Mouse (Mus musculus): ENCODE results near the gene Defb30. TPM values are rescaled to one million over a fixed set of nuclear protein-coding genes. Genes with fewer than 3 reads are reported as not detected.

Defb30 gene
- polyA plus RNA-seq, 1 experiment from 2014 or later: not detected

DNA sequence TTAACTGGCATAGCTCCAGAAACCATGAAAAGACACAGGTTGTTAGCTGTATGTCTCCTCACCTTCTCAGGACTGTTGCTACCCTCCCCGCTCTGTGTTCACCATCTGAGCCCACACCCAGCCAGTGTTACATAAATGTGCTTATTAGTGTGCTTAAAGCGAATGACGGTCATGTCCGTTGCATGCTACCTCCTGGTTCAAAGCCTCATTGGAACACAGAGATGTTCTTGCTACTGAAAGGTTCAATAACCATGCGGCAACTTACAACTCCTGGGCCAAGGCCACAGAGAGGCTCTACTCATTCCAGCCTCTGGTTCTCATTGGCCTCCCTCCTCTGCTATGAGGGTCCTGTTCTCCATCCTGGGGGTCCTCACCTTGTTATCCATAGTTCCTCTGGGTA is 38.3 kb downstream of the Defb30 start, which contains the start of gene Defb43:
Defb43 (plus strand) TSS at position 301 of the 400 bp plus-strand sequence.
- 92% methylated on average over 5 of the region's 5 CpGs for WGBS
- no peak within 1 kb of the TSS for H3K9ac ChIP-seq (ENCODE audit: low read length)
- DNase-seq (ENCODE audit: low spot score): no peak
- no peaks in the 10 kb centered on the region for H3K27me3 ChIP-seq (ENCODE audit: control insufficient read depth, insufficient read depth, low read length)
- no peak within 1 kb of the TSS for H3K27ac ChIP-seq (replicated peaks)
- H3K4me3 ChIP-seq (ENCODE audit: low read depth, low read length): no peak within 1 kb of the TSS
- 0 out of 2 replicates have a peak, but pooled peaks cover 2% of the 10 kb centered on the region for H3K9me3 ChIP-seq (ENCODE audit: control insufficient read depth, low read length)
- no peaks in the 10 kb centered on the region for H3K4me1 ChIP-seq (replicated peaks; ENCODE audit: control insufficient read depth, insufficient read depth)
- TF ChIP-seq EP300 (optimal IDR thresholded peaks at IDR 0.05) (no peak), CTCF (IDR thresholded peaks at IDR 0.05; ENCODE audit: low read depth) (no peak)
- ATAC-seq (ENCODE audit: low FRiP score, low TSS enrichment): no peak
- no peak within 1 kb of the TSS for H3K4me2 ChIP-seq (replicated peaks; ENCODE audit: low read depth)
- H3K36me3 ChIP-seq (ENCODE audit: control insufficient read depth, insufficient read depth, low read length): no peaks in the 10 kb centered on the region

DNA sequence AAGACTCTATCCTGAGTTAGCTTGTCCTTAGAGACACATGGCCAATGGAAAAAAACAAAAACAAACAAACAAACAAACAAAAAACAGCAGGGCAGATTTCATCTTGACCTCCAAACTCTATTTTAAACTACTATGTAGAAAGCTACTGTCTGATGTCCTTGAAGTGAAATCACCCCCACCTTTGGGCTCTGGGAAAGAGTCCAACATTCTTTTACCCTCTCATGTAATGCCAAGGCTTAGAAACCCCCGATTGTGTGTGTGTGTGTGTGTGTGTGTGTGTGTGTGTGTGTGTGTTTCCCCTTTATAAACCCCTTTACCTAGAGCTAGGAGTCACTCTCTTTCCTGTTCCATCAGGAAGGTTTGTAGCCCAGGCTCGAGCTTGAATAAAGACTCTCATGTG is 47.2 kb downstream of the Defb30 start:
- H3K27me3 ChIP-seq (ENCODE audit: control insufficient read depth, insufficient read depth, low read length): no peaks in the 10 kb centered on the region
- no peak for TF ChIP-seq EP300 (optimal IDR thresholded peaks at IDR 0.05)
- TF ChIP-seq CTCF (IDR thresholded peaks at IDR 0.05; ENCODE audit: low read depth): no peak
- H3K9ac ChIP-seq (ENCODE audit: low read length): no peak overlapping the region
- ATAC-seq (ENCODE audit: low FRiP score, low TSS enrichment) (no peak), DNase-seq (ENCODE audit: low spot score) (no peak)
- no peaks in the 10 kb centered on the region for H3K9me3 ChIP-seq (ENCODE audit: control insufficient read depth, low read length)
- no peak overlapping the region for H3K27ac ChIP-seq (replicated peaks)
- 52% methylated on average over 2 of the region's 2 CpGs for WGBS
- H3K36me3 ChIP-seq (ENCODE audit: control insufficient read depth, insufficient read depth, low read length): no peaks in the 10 kb centered on the region
- H3K4me2 ChIP-seq (replicated peaks; ENCODE audit: low read depth): no peak overlapping the region
- H3K4me3 ChIP-seq (ENCODE audit: low read depth, low read length): no peak overlapping the region
- no peaks in the 10 kb centered on the region for H3K4me1 ChIP-seq (replicated peaks; ENCODE audit: control insufficient read depth, insufficient read depth)

GRCm38 (mm10) chr14:62998977-62999376 is 50.8 kb downstream of the Defb30 start:
- Histone ChIP-seq H3K4me2 (replicated peaks; ENCODE audit: low read depth) (no peak overlapping the region), H3K27me3 (ENCODE audit: control insufficient read depth, insufficient read depth, low read length) (no peaks in the 10 kb centered on the region), H3K4me1 (replicated peaks; ENCODE audit: control insufficient read depth, insufficient read depth) (no peaks in the 10 kb centered on the region), H3K27ac (replicated peaks) (no peak overlapping the region), H3K4me3 (ENCODE audit: low read depth, low read length) (no peak overlapping the region), H3K36me3 (ENCODE audit: control insufficient read depth, insufficient read depth, low read length) (no peaks in the 10 kb centered on the region), H3K9me3 (ENCODE audit: control insufficient read depth, low read length) (no peaks in the 10 kb centered on the region), H3K9ac (ENCODE audit: low read length) (no peak overlapping the region)
- TF ChIP-seq CTCF (IDR thresholded peaks at IDR 0.05; ENCODE audit: low read depth): no peak
- TF ChIP-seq EP300 (optimal IDR thresholded peaks at IDR 0.05): no peak
- ATAC-seq (ENCODE audit: low FRiP score, low TSS enrichment): no peak
- DNase-seq (ENCODE audit: low spot score): no peak
- 86% methylated on average over 4 of the region's 4 CpGs for WGBS

DNA sequence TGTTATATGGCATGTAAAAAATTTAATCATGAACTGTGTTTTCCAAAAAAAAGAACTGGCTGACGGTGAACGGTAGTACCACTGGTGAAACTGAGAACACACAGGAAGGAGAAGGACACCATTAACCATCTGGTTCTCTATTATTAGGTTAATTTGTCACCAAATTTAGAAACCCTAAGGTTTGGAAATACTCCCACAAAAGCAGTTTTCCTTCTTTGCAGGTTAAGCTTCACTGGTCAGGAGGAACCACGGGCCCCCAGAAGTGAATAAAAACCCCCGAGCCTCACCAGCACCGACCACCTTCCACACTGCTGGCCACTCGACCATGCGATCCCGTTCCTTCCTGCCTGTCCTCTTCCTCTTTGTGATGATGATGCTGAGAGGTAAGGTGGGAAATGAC is 52.0 kb downstream of the Defb30 start, which contains the start of gene Defb47:
Defb47 (plus strand) TSS at position 301 of the 400 bp plus-strand sequence.
- WGBS: 85% methylated on average over 8 of the region's 8 CpGs

GRCm38 (mm10) chr14:62991849-62992510 is 57.8 kb downstream of the Defb30 start:
- Histone ChIP-seq H3K36me3 (ENCODE audit: control insufficient read depth, insufficient read depth, low read length) (no peaks in the 10 kb centered on the region), H3K9ac (ENCODE audit: low read length) (no peak overlapping the region), H3K4me2 (replicated peaks; ENCODE audit: low read depth) (no peak overlapping the region), H3K4me1 (replicated peaks; ENCODE audit: control insufficient read depth, insufficient read depth) (no peaks in the 10 kb centered on the region), H3K4me3 (ENCODE audit: low read depth, low read length) (no peak overlapping the region), H3K9me3 (ENCODE audit: control insufficient read depth, low read length) (no peaks in the 10 kb centered on the region), H3K27me3 (ENCODE audit: control insufficient read depth, insufficient read depth, low read length) (no peaks in the 10 kb centered on the region), H3K27ac (replicated peaks) (no peak overlapping the region)
- DNase-seq (ENCODE audit: low spot score): no peak
- TF ChIP-seq EP300 (optimal IDR thresholded peaks at IDR 0.05) (no peak), CTCF (IDR thresholded peaks at IDR 0.05; ENCODE audit: low read depth) (no peak)
- no peak for ATAC-seq (ENCODE audit: low FRiP score, low TSS enrichment)
- 66% methylated on average over 7 of the region's 7 CpGs for WGBS

More for the DNA sequence above, 52.0 kb downstream of the Defb30 start, which contains the start of gene Defb47:
- DNase-seq (ENCODE audit: low spot score) (no peak), ATAC-seq (ENCODE audit: low FRiP score, low TSS enrichment) (no peak)
- H3K4me3 ChIP-seq (ENCODE audit: low read depth, low read length): no peak within 1 kb of the TSS
- no peaks in the 10 kb centered on the region for H3K4me1 ChIP-seq (replicated peaks; ENCODE audit: control insufficient read depth, insufficient read depth)
- H3K27ac ChIP-seq (replicated peaks): no peak within 1 kb of the TSS
- no peak within 1 kb of the TSS for H3K4me2 ChIP-seq (replicated peaks; ENCODE audit: low read depth)
- TF ChIP-seq CTCF (IDR thresholded peaks at IDR 0.05; ENCODE audit: low read depth) (no peak), EP300 (optimal IDR thresholded peaks at IDR 0.05) (no peak)
- no peaks in the 10 kb centered on the region for H3K9me3 ChIP-seq (ENCODE audit: control insufficient read depth, low read length)
- H3K27me3 ChIP-seq (ENCODE audit: control insufficient read depth, insufficient read depth, low read length): no peaks in the 10 kb centered on the region
- no peak within 1 kb of the TSS for H3K9ac ChIP-seq (ENCODE audit: low read length)
- H3K36me3 ChIP-seq (ENCODE audit: control insufficient read depth, insufficient read depth, low read length): no peaks in the 10 kb centered on the region

DNA sequence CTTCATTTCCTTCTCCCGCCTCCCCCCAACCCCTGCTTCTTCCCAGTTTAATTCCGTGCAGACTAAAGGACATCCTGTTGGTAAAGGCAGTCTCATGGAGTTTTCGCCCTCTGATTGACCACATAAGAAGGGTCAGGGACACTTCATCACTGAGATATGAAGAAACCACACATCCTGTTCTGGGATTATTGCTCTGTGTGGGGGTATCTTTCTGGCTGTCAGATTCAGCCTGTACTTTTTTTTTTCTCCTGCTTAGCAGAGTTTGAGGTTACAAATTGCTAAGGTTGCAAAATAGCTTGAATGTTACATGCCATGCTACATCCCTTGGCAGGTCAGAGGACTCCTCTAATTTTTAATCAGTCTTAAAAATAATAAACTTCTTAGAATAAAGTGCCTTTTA is 58.5 kb downstream of the Defb30 start:
- no peaks in the 10 kb centered on the region for H3K9me3 ChIP-seq (ENCODE audit: control insufficient read depth, low read length)
- no peak overlapping the region for H3K4me2 ChIP-seq (replicated peaks; ENCODE audit: low read depth)
- no peak overlapping the region for H3K27ac ChIP-seq (replicated peaks)
- no peaks in the 10 kb centered on the region for H3K36me3 ChIP-seq (ENCODE audit: control insufficient read depth, insufficient read depth, low read length)
- H3K27me3 ChIP-seq (ENCODE audit: control insufficient read depth, insufficient read depth, low read length): no peaks in the 10 kb centered on the region
- H3K9ac ChIP-seq (ENCODE audit: low read length): no peak overlapping the region
- no peak for ATAC-seq (ENCODE audit: low FRiP score, low TSS enrichment)
- no peaks in the 10 kb centered on the region for H3K4me1 ChIP-seq (replicated peaks; ENCODE audit: control insufficient read depth, insufficient read depth)
- WGBS: 63% methylated on average over 3 of the region's 3 CpGs
- H3K4me3 ChIP-seq (ENCODE audit: low read depth, low read length): no peak overlapping the region
- no peak for DNase-seq (ENCODE audit: low spot score)
- TF ChIP-seq EP300 (optimal IDR thresholded peaks at IDR 0.05): no peak
- TF ChIP-seq CTCF (IDR thresholded peaks at IDR 0.05; ENCODE audit: low read depth): no peak

All from stomach, postnatal 0 days (tissue).